Mouse (Mus musculus): ENCODE results near the gene Mylip. TPM values are rescaled to one million over a fixed set of nuclear protein-coding genes. Genes with fewer than 3 reads are reported as not detected.

Gene Mylip
- polyA plus RNA-seq, 1 experiment from 2014 or later: 7.8 TPM

DNA sequence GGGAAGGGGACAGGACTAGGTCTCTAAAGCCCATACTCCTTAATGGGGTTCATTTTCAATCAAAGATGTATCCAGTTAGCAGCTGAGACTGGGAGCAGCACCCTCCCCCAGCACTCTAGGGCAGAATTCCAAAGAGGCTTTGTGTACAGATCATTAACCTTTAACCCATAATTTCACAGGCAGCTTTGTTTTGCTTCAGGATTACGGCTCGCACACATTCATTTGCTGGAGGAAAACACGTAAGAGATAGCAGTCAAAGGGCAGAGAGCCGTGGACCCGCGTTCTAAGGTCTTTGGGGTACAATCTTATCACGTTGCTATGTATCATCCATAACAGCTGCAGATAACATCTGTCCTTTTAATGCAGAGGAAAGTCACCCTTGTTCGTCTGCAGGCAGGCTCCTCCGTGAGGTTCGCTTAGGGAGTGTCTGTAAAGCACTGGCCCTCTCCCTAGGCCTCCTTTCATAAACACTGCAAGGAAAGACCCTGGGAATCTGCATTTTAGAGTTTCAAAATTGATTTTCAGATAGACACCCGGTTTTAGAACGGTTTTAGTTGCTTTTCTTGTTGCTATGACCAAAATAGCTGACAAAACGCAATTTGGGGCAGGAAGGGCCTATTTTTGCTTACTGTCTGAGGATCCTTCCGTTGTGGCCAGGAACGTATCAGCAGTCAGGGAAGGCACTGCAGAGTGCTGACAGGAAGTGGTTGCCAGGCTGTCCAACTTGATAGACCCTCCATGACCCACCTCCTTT, 65.7 kb downstream of the Mylip start:
- H3K27ac ChIP-seq (ENCODE audit: low read depth, low read length): no peak overlapping the region
- H3K27me3 ChIP-seq (replicated peaks; ENCODE audit: control insufficient read depth, insufficient read depth, low read length): no peaks in the 10 kb centered on the region
- no peak for ATAC-seq
- peaks cover 6% of the 10 kb centered on the region for H3K4me1 ChIP-seq (ENCODE audit: control insufficient read depth, insufficient read depth, low read depth, low read length)
- no peak overlapping the region for H3K9ac ChIP-seq (ENCODE audit: low read depth, low read length)
- no peak overlapping the region for H3K4me2 ChIP-seq (ENCODE audit: low read length)
- H3K9me3 ChIP-seq (ENCODE audit: control insufficient read depth, low read length): no peaks in the 10 kb centered on the region
- no peak overlapping the region for H3K4me3 ChIP-seq (ENCODE audit: low read length)
- H3K36me3 ChIP-seq (ENCODE audit: control insufficient read depth, insufficient read depth, low read length): no peaks in the 10 kb centered on the region
- WGBS: 17% methylated on average over 15 of the region's 15 CpGs

GRCm38 (mm10) chr13:45455862-45456192, 66.3 kb downstream of the Mylip start:
- no peak for ATAC-seq
- Histone ChIP-seq H3K4me2 (ENCODE audit: low read length) (no peak overlapping the region), H3K9me3 (ENCODE audit: control insufficient read depth, low read length) (no peaks in the 10 kb centered on the region), H3K36me3 (ENCODE audit: control insufficient read depth, insufficient read depth, low read length) (no peaks in the 10 kb centered on the region), H3K4me3 (ENCODE audit: low read length) (no peak overlapping the region), H3K4me1 (ENCODE audit: control insufficient read depth, insufficient read depth, low read depth, low read length) (peaks cover 6% of the 10 kb centered on the region), H3K27me3 (replicated peaks; ENCODE audit: control insufficient read depth, insufficient read depth, low read length) (no peaks in the 10 kb centered on the region), H3K27ac (ENCODE audit: low read depth, low read length) (no peak overlapping the region), H3K9ac (ENCODE audit: low read depth, low read length) (no peak overlapping the region)
- WGBS: 60% methylated on average over 2 of the region's 2 CpGs

DNA sequence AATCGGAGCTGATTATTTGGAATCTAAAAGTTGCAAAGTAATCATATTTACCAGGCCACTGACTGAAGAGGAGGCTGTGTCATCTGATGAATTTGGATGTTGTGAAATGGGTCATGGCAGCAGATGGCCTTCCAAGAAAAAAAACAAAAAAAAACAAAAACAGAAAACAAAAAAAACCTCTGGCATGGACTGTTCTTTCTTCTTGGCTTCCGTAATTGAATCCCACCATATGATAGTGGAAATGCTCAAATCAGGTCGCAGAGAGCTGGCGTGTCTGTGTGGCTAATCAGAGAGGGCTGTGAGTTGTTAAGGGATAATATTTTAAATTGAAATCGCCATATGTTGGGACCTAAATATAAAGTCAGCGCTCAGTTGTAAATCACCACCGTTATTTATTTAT, 67.9 kb downstream of the Mylip start:
- no peak overlapping the region for H3K4me3 ChIP-seq (ENCODE audit: low read length)
- H3K4me2 ChIP-seq (ENCODE audit: low read length): no peak overlapping the region
- ATAC-seq: no peak
- H3K27ac ChIP-seq (ENCODE audit: low read depth, low read length): no peak overlapping the region
- H3K4me1 ChIP-seq (ENCODE audit: control insufficient read depth, insufficient read depth, low read depth, low read length): peaks cover 6% of the 10 kb centered on the region
- H3K27me3 ChIP-seq (replicated peaks; ENCODE audit: control insufficient read depth, insufficient read depth, low read length): no peaks in the 10 kb centered on the region
- WGBS: 58% methylated on average over 7 of the region's 7 CpGs
- no peaks in the 10 kb centered on the region for H3K9me3 ChIP-seq (ENCODE audit: control insufficient read depth, low read length)
- H3K9ac ChIP-seq (ENCODE audit: low read depth, low read length): no peak overlapping the region
- H3K36me3 ChIP-seq (ENCODE audit: control insufficient read depth, insufficient read depth, low read length): no peaks in the 10 kb centered on the region

DNA sequence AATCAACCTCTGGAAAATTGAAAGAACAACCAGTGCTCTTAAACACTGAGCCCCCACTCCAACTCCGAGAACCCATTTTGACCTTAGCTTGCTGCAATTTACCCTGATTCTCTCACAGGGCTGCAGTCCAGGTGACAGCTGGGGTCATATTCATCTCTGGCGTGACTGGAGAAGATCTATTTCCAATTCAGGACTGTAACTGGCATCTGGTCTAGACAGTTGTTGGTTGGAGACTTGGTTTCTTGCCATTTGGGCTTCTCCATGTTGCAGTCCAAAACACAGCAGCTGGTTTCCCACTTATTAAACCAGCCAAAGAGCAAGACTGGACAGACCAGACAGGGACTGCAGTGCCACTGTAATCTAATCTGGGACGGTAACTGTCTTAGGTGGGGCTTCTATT, 70.6 kb downstream of the Mylip start:
- H3K4me2 ChIP-seq (ENCODE audit: low read length): no peak overlapping the region
- no peak overlapping the region for H3K4me3 ChIP-seq (ENCODE audit: low read length)
- H3K27ac ChIP-seq (ENCODE audit: low read depth, low read length): no peak overlapping the region
- ATAC-seq: no peak
- H3K9me3 ChIP-seq (ENCODE audit: control insufficient read depth, low read length): no peaks in the 10 kb centered on the region
- 83% methylated on average over 3 of the region's 3 CpGs for WGBS
- no peaks in the 10 kb centered on the region for H3K36me3 ChIP-seq (ENCODE audit: control insufficient read depth, insufficient read depth, low read length)
- H3K4me1 ChIP-seq (ENCODE audit: control insufficient read depth, insufficient read depth, low read depth, low read length): peaks cover 1% of the 10 kb centered on the region
- H3K27me3 ChIP-seq (replicated peaks; ENCODE audit: control insufficient read depth, insufficient read depth, low read length): no peaks in the 10 kb centered on the region
- H3K9ac ChIP-seq (ENCODE audit: low read depth, low read length): no peak overlapping the region

GRCm38 (mm10) chr13:45461370-45461958, 71.9 kb downstream of the Mylip start:
- no peak overlapping the region for H3K9ac ChIP-seq (ENCODE audit: low read depth, low read length)
- H3K27ac ChIP-seq (ENCODE audit: low read depth, low read length): no peak overlapping the region
- ATAC-seq: peak; percentile 69; the same call in 1 of the 2 replicates
- H3K4me1 ChIP-seq (ENCODE audit: control insufficient read depth, insufficient read depth, low read depth, low read length): no peaks in the 10 kb centered on the region
- no peaks in the 10 kb centered on the region for H3K36me3 ChIP-seq (ENCODE audit: control insufficient read depth, insufficient read depth, low read length)
- no peak overlapping the region for H3K4me2 ChIP-seq (ENCODE audit: low read length)
- H3K27me3 ChIP-seq (replicated peaks; ENCODE audit: control insufficient read depth, insufficient read depth, low read length): no peaks in the 10 kb centered on the region
- 67% methylated on average over 14 of the region's 14 CpGs for WGBS
- H3K4me3 ChIP-seq (ENCODE audit: low read length): no peak overlapping the region
- H3K9me3 ChIP-seq (ENCODE audit: control insufficient read depth, low read length): no peaks in the 10 kb centered on the region

Other genes starting within 250 kb of the Mylip start
- gene Gmpr, start 117.7 kb downstream of the Mylip start, polyA plus RNA-seq (2015; fragmentation: Nextera tagmentation; extraction: Ambion mirVana): 40.7 and 41.5 TPM in 2 replicates

Measured in hindbrain, embryonic 16.5 days (tissue).